Mouse (Mus musculus): ENCODE data around the gene Wscd2.

- TF ChIP-seq CTCF (conservative IDR thresholded peaks at IDR 0.05 in 1 of 2, IDR thresholded peaks at IDR 0.05 in 1 of 2; ENCODE audit: low read depth in 2 of 2, low read length in 2 of 2) (no peak), IRF4 (IDR thresholded peaks at IDR 0.05; ENCODE audit: low read depth, low read length) (no peak), JUND (conservative IDR thresholded peaks at IDR 0.05; ENCODE audit: low read depth, low read length) (no peak), EP300 (IDR thresholded peaks at IDR 0.05; ENCODE audit: low read length) (no peak), SMC3 (IDR thresholded peaks at IDR 0.05; ENCODE audit: low read depth, low read length) (no peak), BHLHE40 (IDR thresholded peaks at IDR 0.05; ENCODE audit: low read depth, low read length) (no peak), POLR2A (IDR thresholded peaks at IDR 0.05; ENCODE audit: low read depth, low read length) (no peak), MEF2A (IDR thresholded peaks at IDR 0.05; ENCODE audit: borderline replicate concordance, low read depth, low read length) (no peak), ELF1 (IDR thresholded peaks at IDR 0.05; ENCODE audit: low read depth, low read length) (no peak), PAX5 (IDR thresholded peaks at IDR 0.05; ENCODE audit: low read length) (no peak), RAD21 (IDR thresholded peaks at IDR 0.05; ENCODE audit: low read depth, low read length) (no peak)
Observed at GRCm38 (mm10) chr5:113466536-113466935, 23.6 kb upstream of the Wscd2 start.

Measured in CH12.LX (cell line).